Mouse (Mus musculus): ENCODE data around the gene H2al1f.

- TF ChIP-seq EP300 (IDR thresholded peaks at IDR 0.05; ENCODE audit: low read depth in 1 of 2, low read length in 2 of 2) (no peak), SMC3 (IDR thresholded peaks at IDR 0.05; ENCODE audit: low read depth, low read length) (no peak), POLR2AphosphoS2 (IDR thresholded peaks at IDR 0.05; ENCODE audit: low read length) (no peak), ZNF384 (IDR thresholded peaks at IDR 0.05; ENCODE audit: low read depth, low read length) (no peak), MAX (IDR thresholded peaks at IDR 0.05; ENCODE audit: low read length) (no peak), POLR2A (IDR thresholded peaks at IDR 0.05; ENCODE audit: control insufficient read depth in 1 of 2, insufficient read depth in 1 of 2, low read depth in 1 of 2, low read length in 2 of 2, poor library complexity in 1 of 2) (no peak), GABPA (IDR thresholded peaks at IDR 0.05; ENCODE audit: low read depth, low read length) (no peak), CTCF (IDR thresholded peaks at IDR 0.05 in 2 of 3, conservative IDR thresholded peaks at IDR 0.05 in 1 of 3; ENCODE audit: control insufficient read depth in 1 of 3, insufficient read depth in 1 of 3, low read depth in 2 of 3, low read length in 3 of 3, poor library complexity in 1 of 3, severe bottlenecking in 1 of 3) (no peak), MYB (IDR thresholded peaks at IDR 0.05; ENCODE audit: low read depth, low read length) (no peak), HCFC1 (IDR thresholded peaks at IDR 0.05; ENCODE audit: low read depth, low read length) (no peak), ELF1 (IDR thresholded peaks at IDR 0.05; ENCODE audit: low read depth, low read length) (no peak)
Observed at GRCm38 (mm10) chrX:11267791-11268190, 47.2 kb upstream of the H2al1f start.
